Mouse (Mus musculus) liver, embryonic 14.5 days (tissue): ENCODE results near the gene Rpl18. TPM values are rescaled to one million over a fixed set of nuclear protein-coding genes. Genes with fewer than 3 reads are reported as not detected.

ENCODE experiments used
- ATAC-seq: fragments of 200-750 bp; cut with Nextera tagmentation; 2 replicates; pipeline ENCODE4 v1.8.0; 2017; ENCODE audit warnings: moderate number of reproducible peaks, mild to moderate bottlenecking, moderate library complexity; ENCODE audit not compliant: insufficient read depth
- DNase-seq, 3 experiments: peaks; one replicate each; pipeline ENCODE4 v3.0.0-alpha.2; 2012 to 2013; ENCODE audit warnings: low read depth in 3 of 3, low spot score in 3 of 3
- H3K27ac ChIP-seq: fragments of 300-500 bp; sonication (generic); 2 replicates; pipeline ENCODE4 v1.5.1; 2014; ENCODE audit warnings: moderate library complexity, mild to moderate bottlenecking, control low read depth, inconsistent platforms
- H3K27me3 ChIP-seq: fragments of 300-500 bp; sonication (generic); 2 replicates; pipeline ENCODE4 v1.6.1; 2014; ENCODE audit warnings: mild to moderate bottlenecking, low read length, moderate library complexity; ENCODE audit not compliant: control insufficient read depth, insufficient read depth
- H3K36me3 ChIP-seq: fragments of 300-500 bp; sonication (generic); replicated peaks from 2 replicates; pipeline ENCODE4 v1.6.1; 2014; ENCODE audit warnings: low read depth; ENCODE audit not compliant: control insufficient read depth, insufficient read depth
- H3K4me1 ChIP-seq, 2 experiments: fragments of 200-500 bp in 1 of 2; fragments of 300-500 bp in 1 of 2; sonication (generic) in 1 of 2; replicated peaks; 2 replicates each; pipeline ENCODE4 v1.6.1; 2012 to 2014; ENCODE audit warnings: antibody characterized with exemption in 1 of 2, inconsistent platforms in 1 of 2, low read length in 1 of 2; ENCODE audit not compliant: control insufficient read depth in 2 of 2, insufficient read depth in 2 of 2
- H3K4me2 ChIP-seq: fragments of 300-500 bp; sonication (generic); 2 replicates; pipeline ENCODE4 v1.6.1; 2014; ENCODE audit warnings: low read depth, mild to moderate bottlenecking, control low read depth, moderate library complexity
- H3K4me3 ChIP-seq, 2 experiments: fragments of 200-500 bp in 1 of 2; fragments of 300-500 bp in 1 of 2; sonication (generic) in 1 of 2; 2 replicates each; pipeline ENCODE4 v1.5.1; 2012 to 2014; ENCODE audit warnings: low read depth in 2 of 2, low read length in 2 of 2, mild to moderate bottlenecking in 2 of 2, control low read depth in 1 of 2, inconsistent platforms in 1 of 2, moderate library complexity in 1 of 2; ENCODE audit not compliant: insufficient read depth in 1 of 2
- H3K9ac ChIP-seq: fragments of 300-500 bp; sonication (generic); replicated peaks from 2 replicates; pipeline ENCODE4 v1.6.1; 2014; ENCODE audit warnings: mild to moderate bottlenecking, control low read depth, moderate library complexity
- H3K9me3 ChIP-seq: fragments of 300-500 bp; sonication (generic); 2 replicates; pipeline ENCODE4 v1.6.1; 2016; ENCODE audit warnings: low read length, mixed read lengths; ENCODE audit not compliant: control insufficient read depth
- CTCF ChIP-seq: IDR thresholded peaks from 2 replicates; pipeline ENCODE4 v1.5.1; 2016; ENCODE audit warnings: antibody characterized with exemption, low read depth, control low read depth
- EP300 ChIP-seq: IDR thresholded peaks from 2 replicates; pipeline ENCODE4 v1.6.1; 2016; ENCODE audit warnings: antibody characterized with exemption, low read depth
- WGBS: fragments of 180-500 bp; shearing (Covaris S2); extraction: QIAGEN DNeasy Blood & Tissue Kit; methylation state at CpG from one replicate; pipeline ENCODE4 v1.1.7; 2014; ENCODE audit not compliant: insufficient replicate concordance; 5-methylcytosine and 5-hydroxymethylcytosine counted together
- polyA plus RNA-seq, 2 experiments: library from polyadenylated mRNA; depleted of rRNA in 1 of 2; stranded (reverse) in 1 of 2; unstranded in 1 of 2; fragments of >200 nt; fragmentation: Nextera tagmentation in 1 of 2; extraction: Ambion mirVana in 1 of 2; gene quantifications; 2 replicates each; pipeline versions ENCODE4 v1.2.1 to v1.2.3; 2012 to 2014

Rpl18 gene
- polyA plus RNA-seq, 2 experiments = 499 to 846 TPM

DNA sequence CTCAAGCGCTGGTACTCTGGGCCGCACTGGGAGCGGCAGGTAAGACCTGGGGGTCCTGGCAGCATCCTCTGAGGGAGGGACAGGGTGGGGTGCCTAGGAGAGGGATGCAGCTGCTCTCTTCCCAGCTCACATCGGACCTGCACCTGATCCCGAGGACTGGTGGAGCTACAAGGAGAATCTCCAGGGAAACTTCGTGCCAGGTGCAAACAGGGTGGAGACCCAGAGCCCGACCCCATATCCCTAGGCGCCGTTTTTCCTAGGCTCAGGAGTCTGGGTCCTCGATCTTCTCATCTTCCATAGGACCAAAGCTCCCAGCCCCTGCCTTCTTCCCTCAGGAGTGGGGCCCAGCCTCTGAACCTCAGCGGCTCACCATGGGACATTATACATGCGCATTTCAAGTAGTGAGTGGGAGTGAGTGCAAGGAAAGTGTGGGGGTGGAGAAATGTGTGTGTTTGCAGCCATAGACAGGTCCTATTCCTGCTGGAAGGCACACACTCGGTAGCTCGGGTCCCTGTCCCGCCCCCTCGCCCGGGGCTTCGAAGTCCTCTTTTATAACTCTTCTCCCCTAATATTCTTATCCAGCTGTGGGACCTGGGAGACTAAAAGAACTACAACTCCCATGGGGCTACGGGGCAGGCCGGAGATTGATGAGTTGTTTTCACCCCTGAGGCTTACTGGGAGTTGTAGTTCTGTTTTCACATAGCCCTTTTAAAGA, 14.8 kb upstream of the Rpl18 start:
- Histone ChIP-seq H3K9me3 (no peaks in the 10 kb centered on the region), H3K27me3 (peaks cover 31% of the 10 kb centered on the region), H3K4me3 (no peak overlapping the region), H3K36me3 (no peaks in the 10 kb centered on the region), H3K9ac (no peak overlapping the region), H3K27ac (no peak overlapping the region), H3K4me1 (peaks cover 9 to 10% of the 10 kb centered on the region in 2 experiments), H3K4me2 (peak overlapping the region; percentile 36)
- WGBS = 1% methylated on average over 20 of the region's 20 CpGs
- no peak for ATAC-seq
- DNase-seq = no peak
- TF ChIP-seq CTCF (no peak), EP300 (no peak)

DNA sequence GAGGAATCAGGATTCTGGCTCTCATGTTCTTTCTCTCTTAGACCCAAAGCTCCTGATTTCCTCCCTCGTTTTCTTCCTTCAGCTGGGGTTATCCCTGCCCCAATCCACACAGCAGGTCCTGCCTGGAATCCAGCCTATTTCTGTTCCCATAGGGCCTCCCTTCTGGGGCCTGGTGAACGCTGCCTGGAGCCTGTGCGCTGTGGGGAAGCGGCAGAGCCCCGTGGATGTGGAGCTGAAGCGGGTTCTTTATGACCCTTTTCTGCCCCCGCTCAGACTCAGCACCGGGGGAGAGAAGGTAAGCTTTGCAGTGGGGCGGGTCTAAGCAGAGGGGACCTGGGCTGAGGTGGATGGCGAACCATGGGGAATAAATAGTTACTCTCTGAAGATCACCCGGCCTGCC, 14.2 kb upstream of the Rpl18 start:
- no peak overlapping the region for H3K4me2 ChIP-seq
- no peak overlapping the region for H3K27ac ChIP-seq
- TF ChIP-seq CTCF (no peak), EP300 (no peak)
- 32% methylated on average over 11 of the region's 11 CpGs for WGBS
- H3K36me3 ChIP-seq = no peaks in the 10 kb centered on the region
- no peak overlapping the region for H3K9ac ChIP-seq
- peaks cover 31% of the 10 kb centered on the region for H3K27me3 ChIP-seq
- no peak overlapping the region for H3K4me3 ChIP-seq
- DNase-seq (no peak), ATAC-seq (no peak)
- H3K4me1 ChIP-seq = peaks cover 15 to 16% of the 10 kb centered on the region in 2 experiments
- H3K9me3 ChIP-seq = no peaks in the 10 kb centered on the region

DNA sequence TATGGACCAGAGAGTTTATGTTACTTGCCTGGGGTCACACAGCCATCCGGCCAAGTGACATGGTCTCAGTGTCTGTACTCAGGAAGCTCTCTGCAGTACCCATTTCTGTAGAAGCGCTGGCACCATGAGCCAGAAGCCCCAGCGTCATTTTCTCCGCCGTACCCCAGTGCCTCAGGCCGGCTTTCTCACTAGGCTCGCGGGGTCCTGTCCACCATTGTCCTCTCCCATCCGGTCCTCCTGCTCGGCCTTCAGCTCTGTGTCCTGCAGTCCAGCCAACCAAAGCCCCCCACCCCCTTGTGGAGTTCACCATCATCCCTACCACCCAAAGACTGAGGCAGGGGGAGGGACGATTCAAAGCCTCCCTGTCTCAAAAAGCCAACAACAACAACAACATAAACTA, 13.7 kb upstream of the Rpl18 start:
- no peaks in the 10 kb centered on the region for H3K36me3 ChIP-seq
- 72% methylated on average over 11 of the region's 11 CpGs for WGBS
- H3K27ac ChIP-seq = no peak overlapping the region
- peaks cover 17 to 19% of the 10 kb centered on the region in 2 experiments for H3K4me1 ChIP-seq
- H3K9me3 ChIP-seq = no peaks in the 10 kb centered on the region
- ATAC-seq (no peak), DNase-seq (no peak)
- H3K4me2 ChIP-seq = no peak overlapping the region
- TF ChIP-seq EP300 = no peak
- no peak for TF ChIP-seq CTCF
- no peak overlapping the region for H3K4me3 ChIP-seq
- no peak overlapping the region for H3K9ac ChIP-seq
- peaks cover 31% of the 10 kb centered on the region for H3K27me3 ChIP-seq

DNA sequence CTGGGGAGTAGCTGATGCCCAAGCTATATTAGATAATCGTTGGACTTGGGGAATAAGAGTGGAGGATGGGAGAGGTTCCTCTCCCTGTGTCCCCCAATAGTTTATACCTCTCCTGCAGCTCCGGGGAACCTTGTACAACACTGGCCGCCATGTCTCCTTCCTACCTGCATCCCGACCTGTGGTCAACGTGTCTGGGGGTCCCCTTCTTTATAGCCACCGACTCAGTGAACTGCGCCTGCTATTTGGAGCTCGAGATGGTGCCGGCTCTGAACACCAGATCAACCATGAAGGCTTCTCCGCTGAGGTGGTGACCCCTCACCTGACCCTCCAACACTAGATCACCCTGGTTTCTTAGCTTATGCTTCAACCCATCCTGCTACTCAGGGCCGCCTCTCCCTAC, 12.9 kb upstream of the Rpl18 start:
- Histone ChIP-seq H3K9me3 (no peaks in the 10 kb centered on the region), H3K27ac (no peak overlapping the region), H3K4me1 (peaks cover 21 to 23% of the 10 kb centered on the region in 2 experiments), H3K9ac (no peak overlapping the region), H3K4me2 (no peak overlapping the region), H3K27me3 (peaks cover 31% of the 10 kb centered on the region), H3K4me3 (no peak overlapping the region), H3K36me3 (no peaks in the 10 kb centered on the region)
- ATAC-seq (no peak), DNase-seq (no peak)
- TF ChIP-seq CTCF (no peak), EP300 (no peak)
- 76% methylated on average over 11 of the region's 11 CpGs for WGBS

DNA sequence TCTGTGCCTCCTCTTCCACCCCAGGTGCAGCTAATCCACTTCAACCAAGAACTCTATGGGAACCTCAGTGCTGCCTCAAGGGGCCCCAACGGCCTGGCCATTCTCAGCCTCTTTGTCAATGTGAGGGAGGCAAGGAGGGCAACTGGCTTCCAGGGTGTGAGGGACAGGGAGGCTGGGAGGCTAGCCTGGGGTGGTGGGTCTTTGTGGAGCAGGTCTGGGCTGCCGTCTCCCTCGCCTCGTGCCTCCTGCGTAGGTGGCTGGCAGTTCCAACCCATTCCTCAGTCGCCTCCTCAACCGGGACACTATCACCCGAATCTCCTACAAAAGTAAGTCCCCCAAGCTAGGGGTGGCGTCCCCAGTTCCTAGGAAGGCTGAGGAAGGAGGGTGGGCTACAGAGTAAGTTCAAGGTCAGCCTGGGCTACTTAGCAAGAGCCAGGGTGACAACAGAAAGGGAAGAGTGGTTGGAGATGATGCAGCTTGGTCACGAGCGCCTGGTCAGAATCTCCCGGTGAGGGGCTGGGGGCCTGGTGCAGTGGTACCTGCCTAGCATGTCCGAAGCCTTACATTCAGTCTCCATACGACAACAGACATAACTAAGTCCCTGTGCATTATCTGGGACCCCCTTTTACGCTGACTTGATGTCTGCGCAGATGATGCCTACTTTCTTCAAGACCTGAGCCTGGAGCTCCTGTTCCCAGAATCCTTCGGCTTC, 12.3 kb upstream of the Rpl18 start:
- no peak overlapping the region for H3K4me2 ChIP-seq
- no peak overlapping the region for H3K9ac ChIP-seq
- WGBS = 76% methylated on average over 17 of the region's 17 CpGs
- ATAC-seq (no peak), DNase-seq (no peak)
- H3K27me3 ChIP-seq = peaks cover 31% of the 10 kb centered on the region
- no peak overlapping the region for H3K27ac ChIP-seq
- TF ChIP-seq CTCF (no peak), EP300 (no peak)
- no peak overlapping the region for H3K4me3 ChIP-seq
- peaks cover 26 to 28% of the 10 kb centered on the region in 2 experiments for H3K4me1 ChIP-seq
- H3K9me3 ChIP-seq = no peaks in the 10 kb centered on the region
- H3K36me3 ChIP-seq = no peaks in the 10 kb centered on the region
